8 mouse cellular contexts compared by ENCODE assay signal in genomic region chr14:27031142-27031541, GRCm38 (mm10). TPM values are rescaled to one million over a fixed set of nuclear protein-coding genes. Genes with fewer than 3 reads are reported as not detected.
DNase-seq lines count a peak whose midpoint lies in the region; ATAC-seq and TF ChIP-seq lines count a peak whose summit lies in the region.

No protein-coding gene starts in this region.

- WGBS in kidney, embryonic 14.5 days = 20% methylated on average over 4 of the region's 4 CpGs
- 15% methylated on average over 4 of the region's 4 CpGs for WGBS in lung, adult 2 months
- WGBS in small intestine, adult 2 months = 20% methylated on average over 4 of the region's 4 CpGs

- ATAC-seq in kidney, embryonic 14.5 days (ENCODE audit: low FRiP score, low TSS enrichment) = 0 out of 2 replicates have a peak, but pooled peaks have one; percentile 24

- no peaks in the 10 kb centered on the region for H3K27me3 ChIP-seq in kidney, embryonic 14.5 days (ENCODE audit: control insufficient read depth, insufficient read depth, low read length)
- H3K27me3 ChIP-seq in small intestine, adult 2 months (ENCODE audit: control insufficient read depth, insufficient read depth, low read length) = no peaks in the 10 kb centered on the region

- H3K4me2 ChIP-seq in kidney, embryonic 14.5 days (replicated peaks; ENCODE audit: low read depth, low read length) = no peak overlapping the region

- H3K4me1 ChIP-seq in bone marrow macrophage, adult 2 months (ENCODE audit: control insufficient read depth, insufficient read depth, low read length) = no peaks in the 10 kb centered on the region
- no peaks in the 10 kb centered on the region for H3K4me1 ChIP-seq in kidney, embryonic 14.5 days (ENCODE audit: control insufficient read depth, insufficient read depth, low read length)
- H3K4me1 ChIP-seq in lung, adult 2 months (ENCODE audit: control insufficient read depth, insufficient read depth, low read length) = no peaks in the 10 kb centered on the region
- no peaks in the 10 kb centered on the region for H3K4me1 ChIP-seq in small intestine, adult 2 months (ENCODE audit: control insufficient read depth, insufficient read depth, insufficient read length, low read length)

- no peaks in the 10 kb centered on the region for H3K36me3 ChIP-seq in kidney, embryonic 14.5 days (ENCODE audit: control insufficient read depth, insufficient read depth, low read length)
- no peaks in the 10 kb centered on the region for H3K36me3 ChIP-seq in small intestine, adult 2 months (ENCODE audit: control insufficient read depth, insufficient read depth, low read length)

- TF ChIP-seq CTCF in bone marrow macrophage, adult 2 months (IDR thresholded peaks at IDR 0.05; ENCODE audit: low read depth, low read length) = peak; percentile 33; the same call in 1 of the 2 replicates
- peak; percentile 69 for TF ChIP-seq CTCF in lung, adult 2 months (IDR thresholded peaks at IDR 0.05; ENCODE audit: insufficient read depth, low read length)
- TF ChIP-seq CTCF in small intestine, adult 2 months (IDR thresholded peaks at IDR 0.05; ENCODE audit: extremely low read depth, insufficient read length, insufficient replicate concordance, low read depth, low read length) = peak; percentile 60; the same call in 1 of the 2 replicates

- H3K9ac ChIP-seq in kidney, embryonic 14.5 days (ENCODE audit: low read depth, low read length) = no peak overlapping the region

- H3K27ac ChIP-seq in bone marrow macrophage, adult 2 months (ENCODE audit: insufficient read depth, low read depth, low read length) = no peak overlapping the region
- H3K27ac ChIP-seq in kidney, embryonic 14.5 days (ENCODE audit: low read depth, low read length) = no peak overlapping the region
- H3K27ac ChIP-seq in small intestine, adult 2 months (ENCODE audit: insufficient read depth, low read depth, low read length) = no peak overlapping the region

- no peak for TF ChIP-seq POLR2A in bone marrow macrophage, adult 2 months (IDR thresholded peaks at IDR 0.05; ENCODE audit: borderline replicate concordance, low read depth, low read length)
- TF ChIP-seq POLR2A in lung, adult 2 months (IDR thresholded peaks at IDR 0.05; ENCODE audit: borderline replicate concordance, extremely low read depth, low read depth, low read length) = no peak
- TF ChIP-seq POLR2A in small intestine, adult 2 months (IDR thresholded peaks at IDR 0.05; ENCODE audit: low read depth, low read length) = no peak

- H3K4me3 ChIP-seq in bone marrow macrophage, adult 2 months (ENCODE audit: insufficient read depth, low read length) = no peak overlapping the region
- H3K4me3 ChIP-seq in kidney, embryonic 14.5 days (ENCODE audit: low read length) = no peak overlapping the region
- no peak overlapping the region for H3K4me3 ChIP-seq in lung, adult 2 months (replicated peaks; ENCODE audit: extremely low read depth, low read depth, low read length)
- H3K4me3 ChIP-seq in small intestine, adult 2 months (ENCODE audit: low read depth, low read length) = no peak overlapping the region

- H3K9me3 ChIP-seq in kidney, embryonic 14.5 days (ENCODE audit: control insufficient read depth, low read length) = no peaks in the 10 kb centered on the region

- peak; percentile 15 for DNase-seq in right cerebral cortex, adult 18-20 months
- DNase-seq in right cerebral cortex, postnatal 25 days = no peak
- peak; percentile 49 to 60 for DNase-seq in frontal cortex, postnatal 25 days (ENCODE audit: low spot score in 2 of 2)
- peak; percentile 79 for DNase-seq in lung, adult 2 months
- peak; percentile 68 for DNase-seq in yolk sac, embryonic 10.5 days (ENCODE audit: low spot score)

RNA-seq across cellular contexts. Expression of gene Il17rd, which starts 7.6 kb away (rescaled TPM):
- 0.11 and 0.32 TPM in 2 replicates for polyA plus RNA-seq in bone marrow macrophage, adult 2 months (2012; ENCODE audit: insufficient read depth, insufficient read length, missing spikeins)
- 6.8 and 9.2 TPM in 2 replicates for polyA plus RNA-seq in kidney, embryonic 14.5 days (2014; fragmentation: Nextera tagmentation; extraction: Ambion mirVana)
- polyA plus RNA-seq in lung, adult 2 months (2012; rRNA removed) = 9.4 and 11.3 TPM in 2 replicates
- 0.94 and 1.8 TPM in 2 replicates for polyA plus RNA-seq in small intestine, adult 2 months (2012; rRNA removed)

RNA-seq across cellular contexts. Expression of gene Hesx1, which starts 36.9 kb away (rescaled TPM):
- 1.4 TPM in 1 of 2 replicates, not detected in the other for polyA plus RNA-seq in bone marrow macrophage, adult 2 months (2012; ENCODE audit: insufficient read depth, insufficient read length, missing spikeins)
- 0.99 and 1.4 TPM in 2 replicates for polyA plus RNA-seq in kidney, embryonic 14.5 days (2014; fragmentation: Nextera tagmentation; extraction: Ambion mirVana)
- not detected in 2 replicates for polyA plus RNA-seq in lung, adult 2 months (2012; rRNA removed)
- not detected in 2 replicates for polyA plus RNA-seq in small intestine, adult 2 months (2012; rRNA removed)
